Mouse (Mus musculus) hindbrain, embryonic 16.5 days (tissue): ENCODE data around the gene Nusap1. TPM values are rescaled to one million over a fixed set of nuclear protein-coding genes. Genes with fewer than 3 reads are reported as not detected.
"Not testable (repeated sequence)": the region's sequence is repeated elsewhere in the genome, so short reads cannot be mapped to it uniquely, and the experiment has no call there.

Experiments used
- ATAC-seq: fragments of 200-750 bp; cut with Nextera tagmentation; 2 replicates; pipeline ENCODE4 v1.8.0; 2017; ENCODE audit warnings: moderate TSS enrichment, moderate library complexity
- H3K27ac ChIP-seq: fragments of 300-500 bp; sonication (generic); 2 replicates; pipeline ENCODE4 v1.5.1; 2014; ENCODE audit warnings: low read depth, mild to moderate bottlenecking, control low read depth, low read length, moderate library complexity
- H3K27me3 ChIP-seq: fragments of 300-500 bp; sonication (generic); replicated peaks from 2 replicates; pipeline ENCODE4 v1.6.1; 2014; ENCODE audit warnings: low read length; ENCODE audit not compliant: control insufficient read depth, insufficient read depth
- H3K36me3 ChIP-seq: fragments of 300-500 bp; sonication (generic); 2 replicates; pipeline ENCODE4 v1.6.1; 2014; ENCODE audit warnings: mild to moderate bottlenecking, low read length, moderate library complexity, mixed read lengths; ENCODE audit not compliant: control insufficient read depth, insufficient read depth
- H3K4me1 ChIP-seq: fragments of 300-500 bp; sonication (generic); 2 replicates; pipeline ENCODE4 v1.6.1; 2014; ENCODE audit warnings: low read depth, low read length; ENCODE audit not compliant: control insufficient read depth, insufficient read depth
- H3K4me2 ChIP-seq: fragments of 300-500 bp; sonication (generic); 2 replicates; pipeline ENCODE4 v1.6.1; 2014; ENCODE audit warnings: mild to moderate bottlenecking, low read length, control low read depth, moderate library complexity
- H3K4me3 ChIP-seq: fragments of 300-500 bp; sonication (generic); 2 replicates; pipeline ENCODE4 v1.5.1; 2014; ENCODE audit warnings: mild to moderate bottlenecking, low read length, control low read depth, moderate library complexity
- H3K9ac ChIP-seq: fragments of 300-500 bp; sonication (generic); 2 replicates; pipeline ENCODE4 v1.6.1; 2014; ENCODE audit warnings: low read depth, mild to moderate bottlenecking, control low read depth, low read length, moderate library complexity
- H3K9me3 ChIP-seq: fragments of 300-500 bp; sonication (generic); 2 replicates; pipeline ENCODE4 v1.6.1; 2014; ENCODE audit warnings: mild to moderate bottlenecking, low read length, moderate library complexity; ENCODE audit not compliant: control insufficient read depth
- WGBS: fragments of 180-500 bp; shearing (Covaris S2); extraction: QIAGEN DNeasy Blood & Tissue Kit; methylation state at CpG from one replicate; pipeline ENCODE4 v1.1.7; 2014; 5-methylcytosine and 5-hydroxymethylcytosine counted together
- polyA plus RNA-seq: library from polyadenylated mRNA; unstranded; fragments of >200 nt; fragmentation: Nextera tagmentation; extraction: Ambion mirVana; gene quantifications from 2 replicates; pipeline ENCODE4 v1.2.1, GENCODE M21; 2015

Nusap1 gene
- polyA plus RNA-seq, 1 experiment from 2014 or later: 13.0 TPM

- ATAC-seq: no peak
These were observed 22.8 kb upstream of the Nusap1 start for GRCm38 (mm10) chr2:119595308-119595707.

GRCm38 (mm10) chr2:119596781-119597330 is 21.2 kb upstream of the Nusap1 start:
- Histone ChIP-seq H3K4me1 (peaks cover 16% of the 10 kb centered on the region), H3K4me3 (no peak overlapping the region), H3K9ac (no peak overlapping the region), H3K27me3 (no peaks in the 10 kb centered on the region), H3K27ac (no peak overlapping the region), H3K36me3 (peaks cover 12% of the 10 kb centered on the region), H3K9me3 (no peaks in the 10 kb centered on the region), H3K4me2 (no peak overlapping the region)
- 90% methylated on average over 8 of the region's 8 CpGs for WGBS
- ATAC-seq: no peak

More at GRCm38 (mm10) chr2:119595308-119595707, 22.8 kb upstream of the Nusap1 start:
- Histone ChIP-seq H3K36me3 (peaks cover 19% of the 10 kb centered on the region), H3K4me1 (peaks cover 12% of the 10 kb centered on the region), H3K9me3 (no peaks in the 10 kb centered on the region), H3K4me3 (peak overlapping the region; percentile 90), H3K4me2 (peak overlapping the region; percentile 75), H3K27me3 (no peaks in the 10 kb centered on the region), H3K9ac (peak overlapping the region; percentile 95), H3K27ac (no peak overlapping the region; the same call in 1 of the 2 replicates)
- 41% methylated on average over 4 of the region's 4 CpGs for WGBS

GRCm38 (mm10) chr2:119601027-119601426 is 17.1 kb upstream of the Nusap1 start:
- WGBS: 83% methylated on average over 4 of the region's 4 CpGs
- no peak for ATAC-seq
- Histone ChIP-seq H3K27me3 (no peaks in the 10 kb centered on the region), H3K4me2 (no peak overlapping the region), H3K4me1 (peaks cover 6% of the 10 kb centered on the region), H3K9ac (no peak overlapping the region), H3K4me3 (no peak overlapping the region), H3K36me3 (peaks cover 12% of the 10 kb centered on the region), H3K9me3 (no peaks in the 10 kb centered on the region), H3K27ac (no peak overlapping the region)

- H3K9ac ChIP-seq, H3K9me3 ChIP-seq, H3K27me3 ChIP-seq, H3K4me1 ChIP-seq, H3K27ac ChIP-seq, H3K4me2 ChIP-seq, ATAC-seq, H3K4me3 ChIP-seq: not testable (repeated sequence)
- WGBS: 67% methylated on average over 3 of the region's 3 CpGs
- peaks cover 12% of the 10 kb centered on the region for H3K36me3 ChIP-seq
These were observed 16.5 kb upstream of the Nusap1 start for GRCm38 (mm10) chr2:119601575-119601974.

GRCm38 (mm10) chr2:119602488-119602887 is 15.6 kb upstream of the Nusap1 start:
- no peak overlapping the region for H3K9ac ChIP-seq
- no peak overlapping the region for H3K4me3 ChIP-seq
- no peak overlapping the region for H3K27ac ChIP-seq
- no peak for ATAC-seq
- peaks cover 6% of the 10 kb centered on the region for H3K4me1 ChIP-seq
- WGBS: 73% methylated on average over 1 of the region's 1 CpGs
- H3K9me3 ChIP-seq: no peaks in the 10 kb centered on the region
- peaks cover 10% of the 10 kb centered on the region for H3K36me3 ChIP-seq
- H3K4me2 ChIP-seq: no peak overlapping the region
- no peaks in the 10 kb centered on the region for H3K27me3 ChIP-seq

GRCm38 (mm10) chr2:119603909-119604308 is 14.2 kb upstream of the Nusap1 start:
- peaks cover 6% of the 10 kb centered on the region for H3K4me1 ChIP-seq
- no peaks in the 10 kb centered on the region for H3K27me3 ChIP-seq
- no peak for ATAC-seq
- H3K36me3 ChIP-seq: peaks cover 8% of the 10 kb centered on the region
- 79% methylated on average over 2 of the region's 2 CpGs for WGBS
- H3K4me3 ChIP-seq: no peak overlapping the region
- no peak overlapping the region for H3K9ac ChIP-seq
- no peak overlapping the region for H3K4me2 ChIP-seq
- H3K27ac ChIP-seq: no peak overlapping the region
- H3K9me3 ChIP-seq: no peaks in the 10 kb centered on the region

- H3K9me3 ChIP-seq: no peaks in the 10 kb centered on the region
- H3K4me2 ChIP-seq: no peak overlapping the region
- H3K27ac ChIP-seq: no peak overlapping the region
- H3K9ac ChIP-seq: no peak overlapping the region
- no peak for ATAC-seq
- 0 out of 2 replicates have a peak, but pooled peaks cover 2% of the 10 kb centered on the region for H3K36me3 ChIP-seq
- H3K4me3 ChIP-seq: no peak overlapping the region
- no peaks in the 10 kb centered on the region for H3K27me3 ChIP-seq
- H3K4me1 ChIP-seq: peaks cover 6% of the 10 kb centered on the region
- 92% methylated on average over 6 of the region's 6 CpGs for WGBS
These were observed 12.6 kb upstream of the Nusap1 start for GRCm38 (mm10) chr2:119605361-119605973.

- H3K27me3 ChIP-seq: no peaks in the 10 kb centered on the region
- 99% methylated on average over 4 of the region's 4 CpGs for WGBS
- 0 out of 2 replicates have a peak, but pooled peaks cover 2% of the 10 kb centered on the region for H3K36me3 ChIP-seq
- no peak overlapping the region for H3K9ac ChIP-seq
- H3K4me1 ChIP-seq: peaks cover 2% of the 10 kb centered on the region; the same call in 1 of the 2 replicates
- no peak overlapping the region for H3K4me2 ChIP-seq
- no peak for ATAC-seq
- H3K4me3 ChIP-seq: no peak overlapping the region
- H3K9me3 ChIP-seq: no peaks in the 10 kb centered on the region
- H3K27ac ChIP-seq: no peak overlapping the region
These were observed 11.1 kb upstream of the Nusap1 start for GRCm38 (mm10) chr2:119607023-119607422.

GRCm38 (mm10) chr2:119617841-119618198 is 278 bp upstream of the Nusap1 start:
- no peaks in the 10 kb centered on the region for H3K27me3 ChIP-seq
- H3K36me3 ChIP-seq: no peaks in the 10 kb centered on the region
- H3K4me3 ChIP-seq: peak overlapping the region; percentile 55
- H3K9ac ChIP-seq: peak overlapping the region; percentile 29
- peak overlapping the region; percentile 79 for H3K4me2 ChIP-seq
- WGBS: under 1% methylated on average over 13 of the region's 13 CpGs
- no peaks in the 10 kb centered on the region for H3K9me3 ChIP-seq
- peaks cover 4% of the 10 kb centered on the region for H3K4me1 ChIP-seq
- H3K27ac ChIP-seq: no peak overlapping the region
- ATAC-seq: no peak
